Mouse (Mus musculus) forebrain, embryonic 14.5 days (tissue): Measurements from ENCODE around the gene Dynll2. TPM values are rescaled to one million over a fixed set of nuclear protein-coding genes. Genes with fewer than 3 reads are reported as not detected.
A peak's percentile ranks its signal among the peaks of the same experiment; 100 is the strongest.

Experiments
- ATAC-seq: fragments of 200-750 bp; cut with Nextera tagmentation; 2 replicates; pipeline ENCODE4 v1.8.0; 2017; ENCODE audit warnings: mild to moderate bottlenecking, moderate library complexity
- DNase-seq: peaks from one replicate; pipeline ENCODE4 v3.0.0-alpha.2; 2015; ENCODE audit warnings: low spot score
- H3K27ac ChIP-seq: fragments of 300-500 bp; sonication (generic); 2 replicates; pipeline ENCODE4 v1.5.1; 2014; ENCODE audit warnings: low read depth, mild to moderate bottlenecking, control low read depth, low read length, moderate library complexity
- H3K27me3 ChIP-seq: fragments of 300-500 bp; sonication (generic); replicated peaks from 2 replicates; pipeline ENCODE4 v1.6.1; 2014; ENCODE audit warnings: low read length, control low read depth, mixed read lengths; ENCODE audit not compliant: control insufficient read depth, insufficient read depth
- H3K36me3 ChIP-seq: fragments of 300-500 bp; sonication (generic); 2 replicates; pipeline ENCODE4 v1.6.1; 2014; ENCODE audit warnings: low read length, control low read depth; ENCODE audit not compliant: control insufficient read depth, insufficient read depth
- H3K4me1 ChIP-seq: fragments of 300-500 bp; sonication (generic); 2 replicates; pipeline ENCODE4 v1.6.1; 2014; ENCODE audit warnings: antibody characterized with exemption, low read length, control low read depth; ENCODE audit not compliant: control insufficient read depth, insufficient read depth
- H3K4me2 ChIP-seq: fragments of 300-500 bp; sonication (generic); 2 replicates; pipeline ENCODE4 v1.6.1; 2014; ENCODE audit warnings: mild to moderate bottlenecking, control low read depth, low read length
- H3K4me3 ChIP-seq: fragments of 300-500 bp; sonication (generic); 2 replicates; pipeline ENCODE4 v1.5.1; 2014; ENCODE audit warnings: low read depth, low read length, control low read depth
- H3K9ac ChIP-seq: fragments of 300-500 bp; sonication (generic); 2 replicates; pipeline ENCODE4 v1.6.1; 2014; ENCODE audit warnings: mild to moderate bottlenecking, low read length, control low read depth, moderate library complexity
- H3K9me3 ChIP-seq: fragments of 300-500 bp; sonication (generic); replicated peaks from 2 replicates; pipeline ENCODE4 v1.6.1; 2016; ENCODE audit warnings: low read length, control low read depth, mixed read lengths; ENCODE audit not compliant: control insufficient read depth
- WGBS: fragments of 180-500 bp; shearing (Covaris S2); extraction: QIAGEN DNeasy Blood & Tissue Kit; methylation state at CpG from one replicate; pipeline ENCODE4 v1.1.7; 2014; 5-methylcytosine and 5-hydroxymethylcytosine counted together
- polyA plus RNA-seq: library from polyadenylated mRNA; unstranded; fragments of >200 nt; fragmentation: Nextera tagmentation; extraction: Ambion mirVana; gene quantifications from 2 replicates; pipeline ENCODE4 v1.2.1, GENCODE M21; 2014

Gene Dynll2
- polyA plus RNA-seq, result 21.8 and 22.5 TPM in 2 replicates

GRCm38 (mm10) chr11:87986831-87987793 lies at the start of gene Dynll2:
TSS of gene Dynll2 (minus strand) at chr11:87987533.
- no peaks in the 10 kb centered on the region for H3K27me3 ChIP-seq
- peak within 1 kb of the TSS; percentile 94 for H3K4me2 ChIP-seq
- peak within 1 kb of the TSS; percentile 99 for H3K4me3 ChIP-seq
- peaks cover 21% of the 10 kb centered on the region for H3K4me1 ChIP-seq
- H3K9ac ChIP-seq, result peak within 1 kb of the TSS; percentile 98
- H3K27ac ChIP-seq, result peak within 1 kb of the TSS; percentile 91
- 1% methylated on average over 91 of the region's 107 CpGs for WGBS
- peaks cover 24% of the 10 kb centered on the region for H3K36me3 ChIP-seq
- ATAC-seq (peak; percentile 97), DNase-seq (peak; percentile 98)
- H3K9me3 ChIP-seq, result no peaks in the 10 kb centered on the region

- no peak overlapping the region for H3K4me3 ChIP-seq
- no peak overlapping the region for H3K9ac ChIP-seq
- H3K27ac ChIP-seq, result no peak overlapping the region
- 81% methylated on average over 10 of the region's 10 CpGs for WGBS
- no peak for ATAC-seq
- H3K4me1 ChIP-seq, result no peaks in the 10 kb centered on the region
- no peak overlapping the region for H3K4me2 ChIP-seq
- no peaks in the 10 kb centered on the region for H3K27me3 ChIP-seq
- peaks cover 4% of the 10 kb centered on the region; the same call in 1 of the 2 replicates for H3K36me3 ChIP-seq
- H3K9me3 ChIP-seq, result no peaks in the 10 kb centered on the region
- no peak for DNase-seq
These were observed 49.5 kb upstream of the Dynll2 start for GRCm38 (mm10) chr11:88036761-88037251.

- DNase-seq, result no peak
- H3K27me3 ChIP-seq, result no peaks in the 10 kb centered on the region
- no peak for ATAC-seq
These were observed 48.6 kb upstream of the Dynll2 start for GRCm38 (mm10) chr11:88035970-88036369.

GRCm38 (mm10) chr11:88031753-88032152 lies 44.4 kb upstream of the Dynll2 start:
- H3K4me1 ChIP-seq, result peaks cover 15% of the 10 kb centered on the region
- H3K4me3 ChIP-seq, result no peak overlapping the region
- H3K4me2 ChIP-seq, result no peak overlapping the region
- DNase-seq (peak; percentile 60), ATAC-seq (peak; percentile 38; the same call in 1 of the 2 replicates)
- H3K27ac ChIP-seq, result peak overlapping the region; percentile 58; the same call in 1 of the 2 replicates
- no peaks in the 10 kb centered on the region for H3K36me3 ChIP-seq
- 65% methylated on average over 5 of the region's 5 CpGs for WGBS
- H3K9me3 ChIP-seq, result no peaks in the 10 kb centered on the region
- no peak overlapping the region for H3K9ac ChIP-seq
- H3K27me3 ChIP-seq, result no peaks in the 10 kb centered on the region

More at GRCm38 (mm10) chr11:88035970-88036369, 48.6 kb upstream of the Dynll2 start:
- Histone ChIP-seq H3K9ac (no peak overlapping the region), H3K36me3 (peaks cover 4% of the 10 kb centered on the region; the same call in 1 of the 2 replicates), H3K27ac (no peak overlapping the region), H3K4me2 (no peak overlapping the region), H3K4me1 (0 out of 2 replicates have a peak, but pooled peaks cover 2% of the 10 kb centered on the region), H3K9me3 (no peaks in the 10 kb centered on the region), H3K4me3 (no peak overlapping the region)
- 67% methylated on average over 7 of the region's 7 CpGs for WGBS

- peaks cover 15% of the 10 kb centered on the region for H3K4me1 ChIP-seq
- H3K27me3 ChIP-seq, result no peaks in the 10 kb centered on the region
- H3K9me3 ChIP-seq, result no peaks in the 10 kb centered on the region
- no peak overlapping the region for H3K4me3 ChIP-seq
- DNase-seq, result no peak
- no peak overlapping the region for H3K9ac ChIP-seq
- 90% methylated on average over 2 of the region's 2 CpGs for WGBS
- ATAC-seq, result no peak
- H3K4me2 ChIP-seq, result no peak overlapping the region
- no peaks in the 10 kb centered on the region for H3K36me3 ChIP-seq
- H3K27ac ChIP-seq, result 0 out of 2 replicates have a peak overlapping the region, but pooled peaks have one; percentile 58
These were observed 43.5 kb upstream of the Dynll2 start for GRCm38 (mm10) chr11:88030836-88031235.

GRCm38 (mm10) chr11:88030219-88030618 lies 42.9 kb upstream of the Dynll2 start:
- peaks cover 15% of the 10 kb centered on the region for H3K4me1 ChIP-seq
- no peak overlapping the region for H3K9ac ChIP-seq
- no peak overlapping the region for H3K27ac ChIP-seq
- no peaks in the 10 kb centered on the region for H3K36me3 ChIP-seq
- H3K27me3 ChIP-seq, result no peaks in the 10 kb centered on the region
- no peak overlapping the region for H3K4me3 ChIP-seq
- ATAC-seq (no peak), DNase-seq (no peak)
- WGBS, result 95% methylated on average over 7 of the region's 7 CpGs
- H3K9me3 ChIP-seq, result no peaks in the 10 kb centered on the region
- H3K4me2 ChIP-seq, result no peak overlapping the region

- H3K27ac ChIP-seq, result peak overlapping the region; percentile 60; the same call in 1 of the 2 replicates
- H3K9ac ChIP-seq, result peak overlapping the region; percentile 7; the same call in 1 of the 2 replicates
- H3K27me3 ChIP-seq, result no peaks in the 10 kb centered on the region
- H3K4me2 ChIP-seq, result 0 out of 2 replicates have a peak overlapping the region, but pooled peaks have one; percentile 2
- no peaks in the 10 kb centered on the region for H3K36me3 ChIP-seq
- peak; percentile 90 for ATAC-seq
- H3K4me1 ChIP-seq, result peaks cover 15% of the 10 kb centered on the region
- no peak overlapping the region for H3K4me3 ChIP-seq
- H3K9me3 ChIP-seq, result no peaks in the 10 kb centered on the region
- WGBS, result 3% methylated on average over 16 of the region's 16 CpGs
- DNase-seq, result peak; percentile 90
These were observed 40.9 kb upstream of the Dynll2 start for GRCm38 (mm10) chr11:88028193-88028684.

- Histone ChIP-seq H3K36me3 (no peaks in the 10 kb centered on the region), H3K27ac (peak overlapping the region; percentile 60), H3K4me1 (peaks cover 15% of the 10 kb centered on the region), H3K4me2 (0 out of 2 replicates have a peak overlapping the region, but pooled peaks have one; percentile 2), H3K27me3 (no peaks in the 10 kb centered on the region), H3K9me3 (no peaks in the 10 kb centered on the region), H3K4me3 (no peak overlapping the region), H3K9ac (no peak overlapping the region)
- 27% methylated on average over 9 of the region's 9 CpGs for WGBS
- peak; percentile 39 for DNase-seq
- no peak for ATAC-seq
These were observed 40.2 kb upstream of the Dynll2 start for GRCm38 (mm10) chr11:88027391-88028035.
